Mouse (Mus musculus) forebrain, embryonic 13.5 days (tissue): ENCODE data around the gene Nek11. TPM values are rescaled to one million over a fixed set of nuclear protein-coding genes. Genes with fewer than 3 reads are reported as not detected.
"Not testable (repeated sequence)": the region's sequence is repeated elsewhere in the genome, so short reads cannot be mapped to it uniquely, and the experiment has no call there.

Experiments
- ATAC-seq: fragments of 200-750 bp; cut with Nextera tagmentation; 2 replicates; pipeline ENCODE4 v1.8.0; 2017
- H3K27ac ChIP-seq: fragments of 300-500 bp; sonication (generic); 2 replicates; pipeline ENCODE4 v1.5.1; 2015; ENCODE audit warnings: inconsistent platforms, mild to moderate bottlenecking, moderate library complexity
- H3K27me3 ChIP-seq: fragments of 300-500 bp; sonication (generic); 2 replicates; pipeline ENCODE4 v1.6.1; 2015; ENCODE audit warnings: mild to moderate bottlenecking, inconsistent platforms
- H3K36me3 ChIP-seq: fragments of 300-500 bp; sonication (generic); 2 replicates; pipeline ENCODE4 v1.6.1; 2015; ENCODE audit warnings: mild to moderate bottlenecking, inconsistent platforms; ENCODE audit not compliant: poor library complexity, severe bottlenecking
- H3K4me1 ChIP-seq: fragments of 300-500 bp; sonication (generic); 2 replicates; pipeline ENCODE4 v1.6.1; 2015; ENCODE audit warnings: inconsistent platforms
- H3K4me2 ChIP-seq: fragments of 300-500 bp; sonication (generic); 2 replicates; pipeline ENCODE4 v1.6.1; 2015; ENCODE audit warnings: inconsistent platforms, mild to moderate bottlenecking, moderate library complexity
- H3K4me3 ChIP-seq: fragments of 300-500 bp; sonication (generic); 2 replicates; pipeline ENCODE4 v1.5.1; 2015; ENCODE audit warnings: mild to moderate bottlenecking, inconsistent platforms
- H3K9ac ChIP-seq: fragments of 300-500 bp; sonication (generic); 2 replicates; pipeline ENCODE4 v1.6.1; 2015; ENCODE audit warnings: mild to moderate bottlenecking, inconsistent platforms
- H3K9me3 ChIP-seq: fragments of 300-500 bp; sonication (generic); replicated peaks from 2 replicates; pipeline ENCODE4 v1.6.1; 2016; ENCODE audit warnings: inconsistent platforms
- WGBS: fragments of 180-500 bp; shearing (Covaris S2); methylation state at CpG from one replicate; pipeline ENCODE4 v1.1.7; 2015; 5-methylcytosine and 5-hydroxymethylcytosine counted together
- polyA plus RNA-seq: library from polyadenylated mRNA; unstranded; fragments of >200 nt; fragmentation: Nextera tagmentation; extraction: Ambion mirVana; gene quantifications from 2 replicates; pipeline ENCODE4 v1.2.1, GENCODE M21; 2015

Nek11 gene
- polyA plus RNA-seq, 1 experiment from 2014 or later = 2.0 TPM

DNA sequence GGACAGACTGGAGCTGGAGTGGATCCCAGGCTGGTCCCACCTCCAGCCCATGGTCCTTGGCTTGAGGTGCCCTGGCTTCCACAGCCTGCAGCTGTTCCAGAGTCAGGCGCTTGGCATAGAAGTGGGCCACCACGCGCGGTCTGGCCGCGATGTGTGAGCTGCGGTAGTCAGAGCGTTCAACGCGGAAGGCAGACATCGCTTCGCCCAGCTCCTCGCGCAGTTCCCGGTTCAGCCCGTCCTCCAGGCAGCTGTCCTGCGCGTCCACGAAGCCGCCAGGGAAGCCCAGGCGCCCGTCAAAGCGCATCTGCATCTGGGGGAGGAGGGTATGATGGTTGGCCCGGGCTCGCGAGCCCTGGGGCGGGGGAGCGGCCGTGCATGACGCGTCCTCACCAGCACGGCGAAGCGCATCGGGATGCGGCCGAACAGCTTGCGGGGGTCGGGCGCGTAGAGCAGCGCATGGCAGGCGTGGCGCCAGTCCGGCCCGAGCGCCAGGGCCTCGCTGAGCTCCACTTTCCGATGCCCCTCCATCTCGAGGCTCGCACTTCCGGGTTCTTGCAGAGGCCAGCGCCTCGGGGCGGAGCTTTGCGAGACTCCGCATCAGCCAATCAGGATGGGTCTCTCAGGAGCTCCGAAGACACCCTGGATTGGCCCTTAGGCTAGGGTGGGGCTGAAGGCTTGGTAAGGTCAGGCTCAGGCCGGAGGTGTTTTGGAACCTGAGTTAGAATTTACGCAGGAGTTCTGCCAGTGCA, 263.9 kb downstream of the Nek11 start, which contains the start of gene Nudt16:
Gene Nudt16 (minus strand): TSS at position 572 of the 749 bp plus-strand sequence.
- peak; percentile 99 for ATAC-seq
- Histone ChIP-seq H3K9me3 (no peaks in the 10 kb centered on the region), H3K9ac (peak within 1 kb of the TSS; percentile 84), H3K4me2 (peak within 1 kb of the TSS; percentile 88), H3K27me3 (no peaks in the 10 kb centered on the region), H3K27ac (peak within 1 kb of the TSS; percentile 83), H3K4me1 (peaks cover 25% of the 10 kb centered on the region), H3K4me3 (peak within 1 kb of the TSS; percentile 76), H3K36me3 (no peaks in the 10 kb centered on the region)
- WGBS = under 1% methylated on average over 59 of the region's 60 CpGs

DNA sequence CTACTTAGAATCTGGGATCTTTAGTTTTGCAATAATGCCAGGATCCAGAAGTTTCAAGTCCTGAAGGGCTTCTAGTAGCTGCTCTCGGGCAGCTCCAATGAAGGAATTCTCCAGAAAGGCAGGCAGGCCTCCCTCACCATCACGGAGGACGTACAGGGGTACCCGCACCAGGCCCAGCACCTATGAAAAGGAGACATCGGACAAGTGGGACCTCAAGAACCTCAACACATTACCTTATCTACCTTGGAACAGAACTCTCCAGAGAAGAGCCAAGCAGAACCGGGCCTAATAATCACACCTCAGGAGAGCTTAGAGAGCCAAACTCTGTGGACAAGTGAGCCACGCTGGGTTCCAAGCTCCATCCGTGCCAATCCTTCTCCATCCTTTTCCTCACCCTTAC, 265.0 kb downstream of the Nek11 start:
- H3K27ac ChIP-seq = no peak overlapping the region
- H3K36me3 ChIP-seq = no peaks in the 10 kb centered on the region
- ATAC-seq = no peak
- H3K9ac ChIP-seq = 0 out of 2 replicates have a peak overlapping the region, but pooled peaks have one; percentile 84
- WGBS = 91% methylated on average over 8 of the region's 8 CpGs
- H3K9me3 ChIP-seq = no peaks in the 10 kb centered on the region
- H3K27me3 ChIP-seq = no peaks in the 10 kb centered on the region
- H3K4me1 ChIP-seq = peaks cover 25% of the 10 kb centered on the region
- peak overlapping the region; percentile 88 for H3K4me2 ChIP-seq
- peak overlapping the region; percentile 76; the same call in 1 of the 2 replicates for H3K4me3 ChIP-seq

DNA sequence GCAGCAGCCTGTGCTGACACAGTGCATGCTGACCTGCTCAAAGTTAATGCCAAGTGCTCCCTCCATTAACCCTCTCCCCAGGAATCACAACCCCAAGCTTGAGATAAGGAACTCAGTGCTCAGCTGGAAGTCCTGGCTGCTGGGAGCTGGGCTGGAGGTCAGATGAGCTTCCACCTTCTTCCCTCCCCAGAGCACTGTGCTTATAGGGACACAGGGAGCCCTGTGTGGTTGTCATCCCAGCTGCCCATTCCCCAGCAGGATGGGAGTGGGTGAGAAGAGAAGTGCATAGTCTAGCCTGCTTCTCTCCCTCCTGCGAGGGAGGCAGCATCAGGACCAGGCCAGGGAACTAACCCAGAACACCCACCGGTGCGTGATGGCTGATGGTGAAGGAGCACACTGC, 270.1 kb downstream of the Nek11 start:
- not testable (repeated sequence) for H3K9ac ChIP-seq, ATAC-seq, H3K4me2 ChIP-seq, H3K4me3 ChIP-seq, H3K9me3 ChIP-seq, H3K27me3 ChIP-seq, H3K36me3 ChIP-seq, H3K27ac ChIP-seq
- 84% methylated on average over 3 of the region's 3 CpGs for WGBS
- H3K4me1 ChIP-seq = peaks cover 11% of the 10 kb centered on the region

Other genes starting within 250 kb of the Nek11 start
- gene Aste1, start 132 bp downstream of the Nek11 start, polyA plus RNA-seq = 14.9 and 15.8 TPM in 2 replicates
- gene Atp2c1, start 131.8 kb upstream of the Nek11 start, polyA plus RNA-seq = 66.1 and 66.8 TPM in 2 replicates
- 18.0 and 19.1 TPM in 2 replicates for gene Pik3r4, start 247.5 kb upstream of the Nek11 start, polyA plus RNA-seq